Mouse (Mus musculus) neural tube, embryonic 14.5 days (tissue): Measurements from ENCODE around the gene Defb45. TPM values are rescaled to one million over a fixed set of nuclear protein-coding genes. Genes with fewer than 3 reads are reported as not detected.

ENCODE experiments used
- ATAC-seq: fragments of 200-750 bp; cut with Nextera tagmentation; 2 replicates; pipeline ENCODE4 v1.8.0; 2017; ENCODE audit warnings: low read depth, mild to moderate bottlenecking, moderate TSS enrichment, moderate library complexity
- H3K27ac ChIP-seq: fragments of 300-500 bp; sonication (generic); 2 replicates; pipeline ENCODE4 v1.5.1; 2014; ENCODE audit warnings: low read depth, mild to moderate bottlenecking, control low read depth, low read length, moderate library complexity, mixed read lengths
- H3K27me3 ChIP-seq: fragments of 300-500 bp; sonication (generic); 2 replicates; pipeline ENCODE4 v1.6.1; 2014; ENCODE audit warnings: low read length; ENCODE audit not compliant: control insufficient read depth, insufficient read depth
- H3K36me3 ChIP-seq: fragments of 300-500 bp; sonication (generic); 2 replicates; pipeline ENCODE4 v1.6.1; 2014; ENCODE audit warnings: low read length, mixed read lengths; ENCODE audit not compliant: control insufficient read depth, insufficient read depth
- H3K4me1 ChIP-seq: fragments of 300-500 bp; sonication (generic); 2 replicates; pipeline ENCODE4 v1.6.1; 2014; ENCODE audit warnings: low read length; ENCODE audit not compliant: control insufficient read depth, insufficient read depth
- H3K4me2 ChIP-seq: fragments of 300-500 bp; sonication (generic); 2 replicates; pipeline ENCODE4 v1.6.1; 2014; ENCODE audit warnings: mild to moderate bottlenecking, low read depth, low read length, control low read depth
- H3K4me3 ChIP-seq: fragments of 300-500 bp; sonication (generic); 2 replicates; pipeline ENCODE4 v1.5.1; 2014; ENCODE audit warnings: low read depth, low read length, control low read depth, mixed read lengths
- H3K9ac ChIP-seq: fragments of 300-500 bp; sonication (generic); replicated peaks from 2 replicates; pipeline ENCODE4 v1.6.1; 2014; ENCODE audit warnings: low read depth, mild to moderate bottlenecking, control low read depth, low read length, mixed read lengths
- H3K9me3 ChIP-seq: fragments of 300-500 bp; sonication (generic); 2 replicates; pipeline ENCODE4 v1.6.1; 2016; ENCODE audit warnings: low read length; ENCODE audit not compliant: control insufficient read depth
- WGBS: fragments of 180-500 bp; shearing (Covaris S2); extraction: QIAGEN DNeasy Blood & Tissue Kit; methylation state at CpG from one replicate; pipeline ENCODE4 v1.1.7; 2014; 5-methylcytosine and 5-hydroxymethylcytosine counted together
- polyA plus RNA-seq: library from polyadenylated mRNA; unstranded; fragments of >200 nt; fragmentation: Nextera tagmentation; extraction: Ambion mirVana; gene quantifications from 2 replicates; pipeline ENCODE4 v1.2.1, GENCODE M21; 2014

The Defb45 gene
- polyA plus RNA-seq, 1 experiment from 2014 or later: not detected

DNA sequence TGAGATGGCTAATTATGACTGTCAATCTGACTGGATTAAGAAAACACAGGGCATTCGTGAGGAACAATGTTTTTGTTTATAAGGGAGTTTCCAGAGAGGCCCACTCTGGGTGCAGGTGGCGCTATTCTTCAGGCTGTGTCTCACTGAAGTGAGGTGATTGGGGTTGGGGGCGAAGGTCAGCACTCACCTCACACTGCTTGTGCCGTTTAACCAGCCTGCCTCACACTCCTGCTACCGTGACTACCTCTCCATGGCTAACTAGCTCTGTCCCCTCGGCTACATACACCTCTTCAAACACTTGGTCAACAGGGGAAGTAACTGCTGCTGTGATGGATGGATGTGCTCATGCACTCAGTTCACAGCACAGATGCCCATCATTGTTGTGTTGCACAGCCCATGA, 10.2 kb downstream of the Defb45 start:
- no peak overlapping the region for H3K4me2 ChIP-seq
- H3K9me3 ChIP-seq: no peaks in the 10 kb centered on the region
- no peak overlapping the region for H3K9ac ChIP-seq
- WGBS: 62% methylated on average over 6 of the region's 6 CpGs
- H3K27ac ChIP-seq: no peak overlapping the region
- H3K27me3 ChIP-seq: no peaks in the 10 kb centered on the region
- no peak overlapping the region for H3K4me3 ChIP-seq
- ATAC-seq: no peak
- no peaks in the 10 kb centered on the region for H3K4me1 ChIP-seq
- no peaks in the 10 kb centered on the region for H3K36me3 ChIP-seq

DNA sequence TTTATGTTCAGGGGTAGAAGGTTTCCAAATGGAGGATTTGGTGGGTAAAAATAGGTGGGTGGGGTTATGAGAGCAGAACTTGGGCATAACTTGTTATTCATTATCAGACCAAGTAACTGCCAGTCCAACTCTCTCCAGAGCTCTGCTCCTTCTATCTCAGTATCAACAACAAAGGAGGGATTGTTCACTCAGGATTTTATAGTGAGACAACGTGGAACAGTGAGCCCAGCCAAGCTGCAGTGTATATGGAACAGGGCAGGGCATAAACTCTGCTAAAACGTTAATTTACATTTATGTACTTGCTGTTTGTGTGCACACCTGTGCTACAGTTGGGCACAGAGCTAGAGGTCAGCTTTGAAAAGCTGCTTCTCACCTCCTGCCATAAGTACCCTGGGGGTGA, 10.7 kb downstream of the Defb45 start:
- Histone ChIP-seq H3K4me3 (no peak overlapping the region), H3K36me3 (no peaks in the 10 kb centered on the region), H3K27me3 (no peaks in the 10 kb centered on the region), H3K4me1 (no peaks in the 10 kb centered on the region), H3K4me2 (no peak overlapping the region), H3K9me3 (no peaks in the 10 kb centered on the region), H3K9ac (no peak overlapping the region), H3K27ac (no peak overlapping the region)
- ATAC-seq: no peak
- WGBS: 52% methylated on average over 2 of the region's 2 CpGs

- H3K4me2 ChIP-seq: no peak overlapping the region
- H3K27me3 ChIP-seq: no peaks in the 10 kb centered on the region
- H3K4me1 ChIP-seq: no peaks in the 10 kb centered on the region
- no peaks in the 10 kb centered on the region for H3K9me3 ChIP-seq
- H3K36me3 ChIP-seq: no peaks in the 10 kb centered on the region
- WGBS: 67% methylated on average over 4 of the region's 4 CpGs
- H3K27ac ChIP-seq: no peak overlapping the region
- H3K9ac ChIP-seq: no peak overlapping the region
- ATAC-seq: no peak
- H3K4me3 ChIP-seq: no peak overlapping the region
Measured at GRCm38 (mm10) chr2:152586926-152587560, 12.2 kb downstream of the Defb45 start.

DNA sequence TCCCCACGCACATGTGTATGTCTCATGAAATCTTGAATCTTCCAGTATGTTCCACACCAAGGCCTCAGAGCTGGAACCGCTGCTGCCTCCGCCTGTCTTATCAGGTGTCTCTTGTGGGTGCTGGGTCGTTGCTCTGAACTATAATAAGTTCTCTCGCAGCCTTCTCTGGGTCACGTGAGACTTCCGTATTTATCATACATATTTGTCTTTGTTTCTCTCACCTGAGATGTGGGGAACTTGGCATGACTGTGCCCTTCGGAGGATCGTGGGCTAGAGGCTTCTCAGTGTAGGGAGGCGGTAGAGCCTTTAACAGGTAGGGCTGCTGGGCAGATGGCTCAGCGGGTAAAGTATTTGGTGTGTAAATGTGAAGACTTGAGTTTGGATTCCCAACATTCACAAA, 18.6 kb downstream of the Defb45 start:
- 91% methylated on average over 11 of the region's 11 CpGs for WGBS
- no peak overlapping the region for H3K9ac ChIP-seq
- no peaks in the 10 kb centered on the region for H3K27me3 ChIP-seq
- H3K4me2 ChIP-seq: no peak overlapping the region
- H3K36me3 ChIP-seq: no peaks in the 10 kb centered on the region
- H3K4me1 ChIP-seq: no peaks in the 10 kb centered on the region
- no peak overlapping the region for H3K4me3 ChIP-seq
- H3K27ac ChIP-seq: no peak overlapping the region
- H3K9me3 ChIP-seq: no peaks in the 10 kb centered on the region
- ATAC-seq: no peak

GRCm38 (mm10) chr2:152580107-152580506, 19.1 kb downstream of the Defb45 start, which contains the start of gene Defb19:
Gene Defb19 (minus strand): TSS chr2:152580312.
- 79% methylated on average over 7 of the region's 7 CpGs for WGBS
- Histone ChIP-seq H3K4me2 (no peak within 1 kb of the TSS), H3K27me3 (no peaks in the 10 kb centered on the region), H3K36me3 (no peaks in the 10 kb centered on the region), H3K27ac (no peak within 1 kb of the TSS), H3K9me3 (no peaks in the 10 kb centered on the region), H3K4me3 (no peak within 1 kb of the TSS), H3K4me1 (no peaks in the 10 kb centered on the region), H3K9ac (no peak within 1 kb of the TSS)
- ATAC-seq: no peak

- Histone ChIP-seq H3K4me3 (no peak overlapping the region), H3K4me2 (no peak overlapping the region), H3K9ac (no peak overlapping the region), H3K36me3 (no peaks in the 10 kb centered on the region), H3K27me3 (no peaks in the 10 kb centered on the region), H3K9me3 (no peaks in the 10 kb centered on the region), H3K27ac (no peak overlapping the region), H3K4me1 (no peaks in the 10 kb centered on the region)
- no peak for ATAC-seq
- WGBS: 87% methylated on average over 8 of the region's 8 CpGs
Measured at GRCm38 (mm10) chr2:152573484-152573883, 25.7 kb downstream of the Defb45 start.

GRCm38 (mm10) chr2:152572114-152572794, 26.9 kb downstream of the Defb45 start, which contains the start of gene Defb21:
Gene Defb21 (plus strand): TSS chr2:152572744.
- WGBS: 65% methylated on average over 11 of the region's 11 CpGs
- Histone ChIP-seq H3K9me3 (no peaks in the 10 kb centered on the region), H3K9ac (no peak within 1 kb of the TSS), H3K27ac (no peak within 1 kb of the TSS), H3K4me3 (no peak within 1 kb of the TSS), H3K4me1 (no peaks in the 10 kb centered on the region), H3K36me3 (no peaks in the 10 kb centered on the region), H3K27me3 (no peaks in the 10 kb centered on the region), H3K4me2 (no peak within 1 kb of the TSS)
- no peak for ATAC-seq

DNA sequence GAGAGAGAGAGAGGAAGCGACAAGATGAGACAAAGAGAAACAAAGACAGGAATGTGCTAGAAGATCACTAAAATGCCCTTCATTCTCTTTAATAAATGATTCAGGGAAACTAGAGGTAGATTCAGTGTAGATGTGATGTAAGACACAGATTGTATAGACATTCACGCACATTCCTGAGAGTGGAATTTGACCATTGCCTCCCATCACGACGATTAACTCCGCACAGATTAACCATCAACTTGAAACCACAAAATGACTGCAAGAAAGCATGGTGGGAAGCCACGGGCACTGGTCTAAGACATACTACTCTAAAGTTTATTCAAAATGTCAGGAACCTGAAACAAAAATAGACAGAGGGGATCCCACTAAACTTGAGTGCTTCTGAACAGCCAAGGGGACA, 28.9 kb downstream of the Defb45 start:
- no peak overlapping the region for H3K4me2 ChIP-seq
- H3K36me3 ChIP-seq: no peaks in the 10 kb centered on the region
- H3K27me3 ChIP-seq: no peaks in the 10 kb centered on the region
- no peak overlapping the region for H3K27ac ChIP-seq
- no peak overlapping the region for H3K4me3 ChIP-seq
- WGBS: 88% methylated on average over 6 of the region's 6 CpGs
- no peak for ATAC-seq
- H3K9me3 ChIP-seq: no peaks in the 10 kb centered on the region
- no peaks in the 10 kb centered on the region for H3K4me1 ChIP-seq
- no peak overlapping the region for H3K9ac ChIP-seq

DNA sequence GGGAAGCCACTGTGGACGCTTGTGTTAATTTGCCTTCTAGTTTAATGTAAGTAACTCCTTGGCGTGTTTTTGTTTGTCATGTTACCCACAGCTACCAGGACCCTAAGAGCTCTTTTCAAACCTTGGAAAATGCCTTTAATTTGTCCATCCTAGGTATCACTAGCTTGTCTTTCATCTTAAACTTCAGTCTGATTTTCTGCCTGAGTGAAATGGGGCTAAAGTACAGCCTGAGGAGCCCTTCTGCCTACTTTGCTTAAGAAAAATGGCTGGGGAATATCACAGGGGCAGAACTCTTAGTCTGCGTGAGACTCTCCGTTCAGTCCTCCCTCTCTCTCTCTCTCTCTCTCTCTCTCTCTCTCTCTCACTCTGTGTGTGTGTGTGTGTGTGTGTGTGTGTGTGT, 29.3 kb downstream of the Defb45 start:
- no peaks in the 10 kb centered on the region for H3K4me1 ChIP-seq
- no peak overlapping the region for H3K9ac ChIP-seq
- H3K27ac ChIP-seq: no peak overlapping the region
- no peaks in the 10 kb centered on the region for H3K27me3 ChIP-seq
- 82% methylated on average over 4 of the region's 4 CpGs for WGBS
- no peak for ATAC-seq
- H3K4me2 ChIP-seq: no peak overlapping the region
- no peaks in the 10 kb centered on the region for H3K9me3 ChIP-seq
- no peaks in the 10 kb centered on the region for H3K36me3 ChIP-seq
- no peak overlapping the region for H3K4me3 ChIP-seq
